Mouse (Mus musculus) megakaryocyte, embryonic 14.5 days (primary cell): Measurements from ENCODE around the gene Hist1h2ai.

ENCODE experiments used
- FLI1 ChIP-seq: IDR thresholded peaks from 2 replicates; pipeline ENCODE4 v1.6.1; 2012; ENCODE audit warnings: low read length, inconsistent platforms, mixed read lengths
- GATA1 ChIP-seq: IDR thresholded peaks from 3 replicates; pipeline ENCODE4 v1.6.1; 2012; ENCODE audit warnings: mixed read lengths, low read length, inconsistent platforms, borderline replicate concordance

DNA sequence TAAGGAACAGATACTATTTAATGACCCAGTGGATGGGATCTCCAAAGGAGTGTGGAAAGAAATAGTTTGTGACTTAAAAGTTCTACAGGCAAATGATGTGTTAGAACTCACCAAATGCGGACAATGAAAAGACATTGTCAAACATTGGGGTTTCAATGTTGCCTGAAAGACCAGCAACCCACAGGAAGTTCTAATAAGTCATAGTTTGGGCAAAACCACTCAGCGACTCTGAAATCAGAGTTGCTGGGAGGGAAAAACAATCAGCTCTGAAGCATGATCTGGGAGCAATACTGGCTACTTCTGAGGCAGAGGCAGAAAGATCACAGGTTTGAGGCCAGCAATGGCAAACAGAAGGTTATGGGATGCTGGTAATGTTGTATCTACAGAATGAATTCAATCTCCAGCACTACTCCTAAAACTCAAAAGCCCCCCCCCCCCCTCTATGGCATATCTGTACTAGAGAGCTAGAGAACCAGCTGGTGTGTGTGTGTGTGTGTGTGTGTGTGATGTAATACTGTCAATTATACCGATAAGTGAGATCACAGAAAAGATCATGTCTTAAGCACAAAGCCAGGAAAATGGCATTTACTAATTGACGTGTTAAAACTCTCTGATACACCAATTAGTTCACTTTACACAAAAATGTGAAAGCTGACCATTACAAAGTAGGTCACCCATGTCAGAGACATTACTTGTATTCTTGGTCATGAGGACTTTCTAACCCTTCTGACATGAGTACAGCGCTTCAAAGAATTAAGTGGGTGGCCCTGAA is 33.4 kb downstream of the Hist1h2ai start:
- TF ChIP-seq GATA1 (no peak), FLI1 (no peak)
